Mouse (Mus musculus) embryonic facial prominence, embryonic 13.5 days (tissue): ENCODE measurements at regions not wholly inside any gene's neighbourhood (a gene's known extent, or its start where the extent isn't known, plus 50 kb on each side); places are given as distances from the start of the nearest gene placed in this dataset.

Experiments
- ATAC-seq: fragments of 200-750 bp; cut with Nextera tagmentation; 2 replicates; pipeline ENCODE4 v1.8.0; 2017; ENCODE audit warnings: low read depth; ENCODE audit not compliant: insufficient number of reproducible peaks, insufficient read depth, low FRiP score, low TSS enrichment
- H3K27ac ChIP-seq: fragments of 300-500 bp; sonication (generic); 2 replicates; pipeline ENCODE4 v1.5.1; 2015; ENCODE audit warnings: moderate library complexity, mild to moderate bottlenecking, inconsistent platforms
- H3K27me3 ChIP-seq: fragments of 300-500 bp; sonication (generic); 2 replicates; pipeline ENCODE4 v1.6.1; 2015; ENCODE audit warnings: mild to moderate bottlenecking, inconsistent platforms
- H3K36me3 ChIP-seq: fragments of 300-500 bp; sonication (generic); 2 replicates; pipeline ENCODE4 v1.6.1; 2015; ENCODE audit warnings: mild to moderate bottlenecking, inconsistent platforms
- H3K4me1 ChIP-seq: fragments of 300-500 bp; sonication (generic); 2 replicates; pipeline ENCODE4 v1.6.1; 2015; ENCODE audit warnings: inconsistent platforms
- H3K4me2 ChIP-seq: fragments of 300-500 bp; sonication (generic); 2 replicates; pipeline ENCODE4 v1.6.1; 2015; ENCODE audit warnings: moderate library complexity, mild to moderate bottlenecking, inconsistent platforms
- H3K4me3 ChIP-seq: fragments of 300-500 bp; sonication (generic); 2 replicates; pipeline ENCODE4 v1.5.1; 2015; ENCODE audit warnings: mild to moderate bottlenecking, inconsistent platforms
- H3K9ac ChIP-seq: fragments of 300-500 bp; sonication (generic); 2 replicates; pipeline ENCODE4 v1.6.1; 2015; ENCODE audit warnings: mild to moderate bottlenecking, inconsistent platforms
- H3K9me3 ChIP-seq: fragments of 300-500 bp; sonication (generic); 2 replicates; pipeline ENCODE4 v1.6.1; 2016; ENCODE audit warnings: inconsistent platforms
- WGBS: fragments of 180-500 bp; shearing (Covaris S2); methylation state at CpG from one replicate; pipeline ENCODE4 v1.1.7; 2015; ENCODE audit warnings: mixed read lengths; 5-methylcytosine and 5-hydroxymethylcytosine counted together

DNA sequence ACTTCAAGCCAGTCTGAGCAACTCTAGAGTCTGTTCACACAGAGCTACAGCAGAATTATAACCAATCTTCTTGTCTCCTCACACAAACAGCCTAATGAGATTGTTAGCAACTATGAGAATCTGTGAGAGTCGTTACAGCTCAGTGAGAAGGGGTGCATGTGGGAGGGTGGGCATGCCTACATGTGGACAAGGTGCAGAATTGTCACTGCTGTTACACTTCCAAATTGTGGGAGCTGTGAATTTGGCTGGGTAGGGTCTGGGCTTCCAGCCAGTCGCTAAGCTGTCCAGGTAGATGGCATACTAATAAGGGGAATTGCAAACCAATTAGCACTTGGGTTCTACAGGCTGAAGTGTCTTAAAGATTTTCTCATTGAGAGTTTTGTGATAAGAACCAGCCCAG lies 762.1 kb downstream of the Gm826 start:
- H3K27ac ChIP-seq = no peak overlapping the region
- no peak overlapping the region for H3K4me3 ChIP-seq
- H3K4me1 ChIP-seq = peaks cover 2% of the 10 kb centered on the region; the same call in 1 of the 2 replicates
- WGBS = 85% methylated on average over 2 of the region's 2 CpGs
- no peak for ATAC-seq
- no peak overlapping the region for H3K9ac ChIP-seq
- H3K36me3 ChIP-seq = no peaks in the 10 kb centered on the region
- H3K4me2 ChIP-seq = no peak overlapping the region
- H3K27me3 ChIP-seq = no peaks in the 10 kb centered on the region
- H3K9me3 ChIP-seq = no peaks in the 10 kb centered on the region

DNA sequence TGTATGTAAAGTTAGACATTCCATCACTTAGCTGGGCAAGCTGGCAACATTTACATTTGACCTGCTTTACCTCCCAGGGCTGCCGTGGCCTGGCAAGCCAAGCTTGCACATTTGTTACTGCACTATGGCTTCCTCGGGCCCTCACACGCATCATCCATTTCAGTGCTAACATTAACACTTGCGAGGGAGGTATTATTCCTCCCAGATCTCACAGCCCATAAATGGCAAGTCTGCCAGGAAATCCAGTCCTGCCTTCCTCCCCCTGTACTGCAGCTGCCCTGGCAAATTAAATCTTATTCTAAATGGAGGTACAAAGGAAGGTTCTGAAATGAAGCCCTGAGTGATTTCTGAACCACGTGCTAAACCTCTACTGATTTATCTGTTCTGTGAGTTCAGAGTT lies 758.7 kb downstream of the Gm826 start:
- Histone ChIP-seq H3K27ac (no peak overlapping the region), H3K4me3 (no peak overlapping the region), H3K4me2 (no peak overlapping the region), H3K27me3 (no peaks in the 10 kb centered on the region), H3K9ac (no peak overlapping the region), H3K36me3 (no peaks in the 10 kb centered on the region), H3K9me3 (no peaks in the 10 kb centered on the region), H3K4me1 (peaks cover 4% of the 10 kb centered on the region; the same call in 1 of the 2 replicates)
- no peak for ATAC-seq
- WGBS = 75% methylated on average over 5 of the region's 5 CpGs

DNA sequence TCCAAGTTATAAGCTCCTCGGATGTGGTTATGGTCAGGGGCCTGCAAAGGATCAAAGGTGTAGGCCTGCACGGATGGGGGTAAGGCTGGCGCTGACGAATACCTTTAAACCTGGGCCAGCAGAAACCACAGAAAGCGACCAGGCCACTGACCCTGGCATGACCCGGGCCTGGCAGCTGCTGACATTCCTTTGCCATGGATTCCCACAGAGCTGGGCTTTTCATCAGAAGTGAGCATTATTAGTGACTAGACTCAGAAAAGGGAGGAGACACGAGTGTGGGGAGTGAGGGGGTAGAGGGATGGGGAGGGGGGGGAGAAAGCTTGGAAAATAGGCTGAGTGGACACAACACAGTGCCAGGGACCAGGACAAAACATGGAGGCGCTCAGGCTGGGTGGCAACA lies 750.9 kb downstream of the Gm826 start:
- Histone ChIP-seq H3K9ac (no peak overlapping the region), H3K27me3 (no peaks in the 10 kb centered on the region), H3K9me3 (no peaks in the 10 kb centered on the region), H3K27ac (no peak overlapping the region), H3K4me2 (no peak overlapping the region), H3K4me1 (0 out of 2 replicates have a peak, but pooled peaks cover 3% of the 10 kb centered on the region), H3K4me3 (no peak overlapping the region), H3K36me3 (no peaks in the 10 kb centered on the region)
- WGBS = 52% methylated on average over 8 of the region's 8 CpGs
- no peak for ATAC-seq

DNA sequence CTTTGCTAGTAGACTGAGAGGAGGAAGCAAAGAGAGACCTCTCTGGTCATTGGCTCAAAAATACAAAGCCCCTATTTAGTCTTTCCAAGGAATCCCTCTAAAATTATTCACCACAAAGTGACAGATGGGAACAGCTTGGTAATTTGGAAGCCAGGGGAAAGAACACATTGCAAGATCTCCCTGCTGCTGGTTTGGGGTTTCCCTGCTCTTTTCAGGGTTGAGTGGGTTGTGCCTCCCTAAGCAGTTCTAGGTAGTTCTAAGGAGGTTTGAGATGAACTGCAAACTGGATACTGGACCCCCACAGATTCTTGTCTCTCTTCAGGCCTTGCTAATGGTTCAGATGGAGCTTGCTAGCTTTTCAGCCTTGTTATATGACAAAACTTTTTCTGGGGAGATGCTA lies 749.3 kb downstream of the Gm826 start:
- Histone ChIP-seq H3K9me3 (no peaks in the 10 kb centered on the region), H3K27me3 (no peaks in the 10 kb centered on the region), H3K4me3 (no peak overlapping the region), H3K27ac (no peak overlapping the region), H3K36me3 (no peaks in the 10 kb centered on the region), H3K4me1 (0 out of 2 replicates have a peak, but pooled peaks cover 3% of the 10 kb centered on the region), H3K9ac (no peak overlapping the region), H3K4me2 (no peak overlapping the region)
- ATAC-seq = no peak

DNA sequence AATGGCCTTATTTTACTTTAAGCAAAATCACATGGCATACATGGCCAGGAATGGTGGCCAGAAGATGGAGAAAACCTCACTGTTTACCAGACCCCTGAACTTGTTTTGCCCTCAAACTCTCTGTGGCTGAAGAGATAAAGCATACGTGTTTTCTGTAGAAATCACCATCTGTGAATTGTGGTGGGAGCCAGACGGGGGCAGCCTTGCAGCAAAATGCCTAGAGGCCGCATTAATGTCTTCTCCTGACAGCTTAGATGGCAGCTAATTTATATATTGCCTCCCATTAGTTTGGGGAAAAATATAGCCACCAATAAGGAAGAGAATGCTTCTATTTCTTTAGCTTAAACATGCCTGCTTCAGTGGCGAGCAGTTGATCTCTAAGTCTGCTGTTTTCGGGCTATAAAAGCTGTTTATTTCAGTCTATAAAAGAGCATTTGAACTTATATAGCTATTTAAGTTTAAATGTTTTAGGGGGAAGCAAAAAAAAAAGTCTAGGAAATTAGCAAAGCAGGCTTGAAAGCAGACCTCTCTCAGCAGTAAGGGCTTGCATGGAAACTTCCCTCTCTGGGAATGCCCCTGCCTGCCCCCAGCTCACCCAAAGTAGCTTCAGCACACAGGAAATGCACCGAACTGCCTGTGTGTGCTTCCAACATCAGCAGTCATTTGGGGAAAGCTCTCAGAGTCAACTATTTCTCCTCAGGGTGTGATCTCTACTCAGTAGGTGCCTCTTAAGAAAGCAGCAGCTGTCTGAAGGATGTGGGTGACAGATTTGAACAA lies 747.1 kb downstream of the Gm826 start:
- ATAC-seq = no peak
- H3K27ac ChIP-seq = no peak overlapping the region
- H3K9me3 ChIP-seq = no peaks in the 10 kb centered on the region
- no peaks in the 10 kb centered on the region for H3K27me3 ChIP-seq
- no peaks in the 10 kb centered on the region for H3K36me3 ChIP-seq
- H3K9ac ChIP-seq = no peak overlapping the region
- H3K4me3 ChIP-seq = no peak overlapping the region
- WGBS = 44% methylated on average over 6 of the region's 6 CpGs
- no peak overlapping the region for H3K4me2 ChIP-seq
- 0 out of 2 replicates have a peak, but pooled peaks cover 3% of the 10 kb centered on the region for H3K4me1 ChIP-seq

DNA sequence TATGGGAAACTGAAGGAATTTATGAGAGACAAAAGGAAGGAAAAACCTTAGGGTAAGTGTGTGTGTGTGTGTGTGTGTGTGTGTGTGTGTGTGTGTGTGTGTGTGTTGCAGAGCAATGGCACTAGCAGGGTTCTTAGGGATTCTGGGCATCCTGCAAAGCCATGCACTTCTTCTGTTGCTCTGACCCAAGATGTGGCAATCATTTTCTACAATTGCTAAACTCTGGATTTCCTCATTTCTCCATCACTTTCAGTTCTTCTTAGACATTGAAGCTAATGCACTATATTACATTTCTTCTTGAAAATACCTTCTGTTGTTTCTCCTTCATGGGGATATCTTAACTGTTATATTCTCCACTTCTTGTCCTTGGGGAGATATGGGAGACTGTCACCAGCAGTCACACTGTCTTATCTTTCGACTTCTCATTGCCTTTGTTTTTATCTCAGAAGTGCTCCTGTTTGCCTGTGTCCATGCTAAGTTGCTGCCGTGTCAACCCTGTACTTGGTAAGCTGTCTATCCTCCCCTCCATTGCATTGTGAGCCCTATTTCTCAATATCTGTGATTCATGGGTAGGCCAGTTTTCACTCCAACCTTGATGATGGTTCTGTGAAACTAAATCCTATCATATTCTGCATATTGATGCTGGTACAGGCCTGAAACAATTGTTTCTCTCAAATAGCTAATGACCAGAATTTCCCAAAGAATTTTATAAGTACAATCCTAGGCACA lies 742.4 kb downstream of the Gm826 start:
- no peaks in the 10 kb centered on the region for H3K9me3 ChIP-seq
- H3K4me3 ChIP-seq = no peak overlapping the region
- no peaks in the 10 kb centered on the region for H3K27me3 ChIP-seq
- no peak overlapping the region for H3K27ac ChIP-seq
- 0 out of 2 replicates have a peak, but pooled peaks cover under 1% of the 10 kb centered on the region for H3K4me1 ChIP-seq
- WGBS = 90% methylated on average over 2 of the region's 2 CpGs
- H3K4me2 ChIP-seq = no peak overlapping the region
- no peak overlapping the region for H3K9ac ChIP-seq
- H3K36me3 ChIP-seq = no peaks in the 10 kb centered on the region
- ATAC-seq = no peak

DNA sequence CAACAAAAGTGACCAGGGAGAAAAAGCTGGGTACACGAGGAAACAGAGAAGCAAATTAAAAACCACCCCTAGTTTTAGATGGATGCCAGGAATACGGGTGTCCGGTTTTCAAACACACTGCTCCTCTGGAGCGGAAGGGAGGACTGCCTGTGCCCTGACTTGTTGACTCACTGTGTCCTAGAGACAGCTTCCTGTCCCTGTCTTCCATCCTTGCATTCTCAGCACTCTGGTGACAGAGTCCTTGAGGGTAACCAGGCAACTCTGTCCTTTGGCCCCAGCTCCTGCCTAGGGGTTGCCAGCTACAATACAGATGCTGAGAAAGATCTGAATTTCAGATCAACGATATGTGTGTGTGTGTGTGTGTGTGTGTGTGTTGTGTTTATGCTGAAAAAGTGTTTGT lies 741.1 kb downstream of the Gm826 start:
- no peak overlapping the region for H3K4me2 ChIP-seq
- ATAC-seq = no peak

DNA sequence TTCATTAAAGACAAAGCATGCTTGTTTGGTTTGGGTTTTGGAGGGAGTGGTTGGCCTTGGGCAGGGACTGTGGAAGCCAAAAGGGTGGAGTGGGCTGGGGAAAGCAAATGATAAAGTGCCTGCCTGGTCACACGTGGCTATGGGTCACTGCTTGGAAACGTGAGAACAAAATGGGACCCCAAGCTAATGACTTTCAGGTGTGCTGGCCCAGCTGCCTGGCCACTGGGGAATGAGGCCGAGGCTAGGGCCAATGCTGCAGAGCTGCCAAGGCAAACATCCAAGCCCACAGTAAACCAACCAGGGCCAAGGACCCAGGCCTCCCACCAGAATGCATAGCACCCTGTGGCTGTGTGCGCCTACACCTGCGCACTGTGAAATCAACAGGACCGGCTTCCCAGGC lies 737.7 kb downstream of the Gm826 start:
- H3K4me1 ChIP-seq = no peaks in the 10 kb centered on the region
- H3K27me3 ChIP-seq = no peaks in the 10 kb centered on the region
- no peaks in the 10 kb centered on the region for H3K9me3 ChIP-seq
- WGBS = 46% methylated on average over 6 of the region's 6 CpGs
- no peaks in the 10 kb centered on the region for H3K36me3 ChIP-seq
- H3K4me2 ChIP-seq = no peak overlapping the region
- no peak overlapping the region for H3K27ac ChIP-seq
- H3K9ac ChIP-seq = no peak overlapping the region
- no peak overlapping the region for H3K4me3 ChIP-seq
- ATAC-seq = no peak

More for the DNA sequence above, 741.1 kb downstream of the Gm826 start:
- WGBS = 65% methylated on average over 5 of the region's 5 CpGs
- Histone ChIP-seq H3K4me3 (no peak overlapping the region), H3K36me3 (no peaks in the 10 kb centered on the region), H3K27me3 (no peaks in the 10 kb centered on the region), H3K27ac (no peak overlapping the region), H3K4me1 (no peaks in the 10 kb centered on the region), H3K9me3 (no peaks in the 10 kb centered on the region), H3K9ac (no peak overlapping the region)

DNA sequence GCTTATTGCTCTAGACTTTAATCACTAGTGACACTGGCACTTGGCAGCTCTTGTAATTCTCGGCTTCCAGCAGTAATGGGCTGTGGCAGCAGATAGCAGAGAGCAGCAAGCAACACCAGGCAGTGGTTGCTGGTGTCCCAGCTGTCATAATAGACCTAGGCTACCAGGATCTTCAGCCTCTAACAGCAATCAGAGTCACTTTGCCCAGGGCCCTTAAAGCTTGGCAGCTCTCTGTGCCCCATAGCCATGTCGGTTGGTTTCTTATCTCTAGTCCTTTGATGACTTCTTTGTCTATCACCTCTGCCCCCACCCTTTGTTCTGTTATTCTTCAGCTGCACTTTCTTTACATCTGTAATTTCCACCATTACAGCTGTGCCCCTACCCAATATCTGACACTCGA lies 735.9 kb downstream of the Gm826 start:
- no peaks in the 10 kb centered on the region for H3K27me3 ChIP-seq
- ATAC-seq = no peak
- no peaks in the 10 kb centered on the region for H3K4me1 ChIP-seq
- H3K9ac ChIP-seq = no peak overlapping the region
- H3K4me3 ChIP-seq = no peak overlapping the region
- H3K36me3 ChIP-seq = no peaks in the 10 kb centered on the region
- no peak overlapping the region for H3K27ac ChIP-seq
- H3K9me3 ChIP-seq = no peaks in the 10 kb centered on the region
- 69% methylated on average over 3 of the region's 3 CpGs for WGBS
- no peak overlapping the region for H3K4me2 ChIP-seq

DNA sequence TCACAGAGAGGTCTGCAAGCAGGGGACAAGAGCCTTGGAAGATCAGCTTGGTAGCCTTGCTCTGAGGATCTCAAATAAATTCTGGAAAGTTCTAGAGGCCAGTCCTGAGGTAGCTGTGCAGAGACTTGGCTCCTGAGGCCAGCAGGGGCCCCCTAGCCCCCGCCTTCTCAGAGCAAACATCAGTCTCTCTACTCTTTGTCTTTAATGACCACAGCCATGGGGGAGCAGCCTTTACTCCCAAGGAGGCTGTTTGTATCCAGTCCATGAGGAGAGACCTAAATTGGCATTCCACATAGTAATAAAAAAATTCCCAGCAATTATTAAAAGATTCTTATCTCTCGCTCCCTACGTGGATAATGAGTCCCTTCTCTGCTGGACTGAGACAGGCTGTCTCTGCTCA lies 726.8 kb downstream of the Gm826 start:
- 41% methylated on average over 3 of the region's 3 CpGs for whole genome bisulfite sequencing
- no peak for ATAC-seq
- Histone ChIP-seq H3K4me3 (no peak overlapping the region), H3K4me2 (no peak overlapping the region), H3K36me3 (no peaks in the 10 kb centered on the region), H3K27me3 (peaks cover 7% of the 10 kb centered on the region; the same call in 1 of the 2 replicates), H3K4me1 (peaks cover 5% of the 10 kb centered on the region; the same call in 1 of the 2 replicates), H3K9ac (no peak overlapping the region), H3K9me3 (no peaks in the 10 kb centered on the region), H3K27ac (no peak overlapping the region)

DNA sequence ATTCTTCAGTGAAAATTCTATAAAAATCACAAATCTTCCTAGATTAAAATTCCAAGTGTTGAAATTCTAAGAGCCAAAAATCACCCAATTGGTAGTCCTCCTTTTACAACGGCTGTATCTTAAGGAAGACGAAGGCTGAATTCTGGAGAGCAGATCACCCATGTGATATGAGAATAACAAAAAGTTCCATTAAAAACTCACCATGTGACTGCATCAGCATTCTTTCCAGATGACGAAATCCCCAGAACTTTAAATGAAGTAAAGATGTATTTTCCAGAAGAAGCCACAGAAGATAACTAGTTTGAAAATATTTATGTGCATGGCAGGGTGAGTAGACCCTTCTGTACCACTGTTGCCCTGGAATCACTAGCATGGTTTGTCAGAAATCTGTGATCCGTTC lies 723.5 kb downstream of the Gm826 start:
- H3K4me1 ChIP-seq = peaks cover 5% of the 10 kb centered on the region; the same call in 1 of the 2 replicates
- H3K9me3 ChIP-seq = no peaks in the 10 kb centered on the region
- ATAC-seq = no peak
- WGBS = 43% methylated on average over 4 of the region's 4 CpGs
- peaks cover 7% of the 10 kb centered on the region; the same call in 1 of the 2 replicates for H3K27me3 ChIP-seq
- H3K9ac ChIP-seq = no peak overlapping the region
- H3K36me3 ChIP-seq = no peaks in the 10 kb centered on the region
- no peak overlapping the region for H3K4me2 ChIP-seq
- H3K4me3 ChIP-seq = no peak overlapping the region
- no peak overlapping the region for H3K27ac ChIP-seq

DNA sequence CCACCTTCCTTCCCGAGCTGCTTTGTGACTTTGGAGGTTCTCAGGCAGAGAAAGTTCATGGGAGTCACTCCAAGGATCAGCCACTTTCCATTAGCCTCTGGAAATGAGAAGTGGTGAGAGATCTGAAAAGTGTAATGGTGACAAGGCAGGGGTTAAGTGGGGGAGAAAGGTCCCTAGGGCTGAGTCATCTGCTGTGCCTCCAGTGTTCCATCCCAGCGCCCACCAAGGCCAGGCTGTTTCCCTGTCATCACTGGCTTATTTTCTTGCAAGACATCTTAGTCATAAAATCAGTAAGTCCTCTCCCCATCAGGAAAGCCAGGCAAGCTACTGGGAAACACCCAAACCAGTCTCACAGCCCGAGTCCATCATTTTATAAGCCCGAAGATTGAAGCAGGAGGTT lies 717.3 kb downstream of the Gm826 start:
- WGBS = 45% methylated on average over 4 of the region's 4 CpGs
- no peak for ATAC-seq
- no peak overlapping the region for H3K27ac ChIP-seq
- no peak overlapping the region for H3K9ac ChIP-seq
- H3K4me1 ChIP-seq = no peaks in the 10 kb centered on the region
- no peaks in the 10 kb centered on the region for H3K36me3 ChIP-seq
- H3K9me3 ChIP-seq = no peaks in the 10 kb centered on the region
- no peak overlapping the region for H3K4me3 ChIP-seq
- H3K4me2 ChIP-seq = no peak overlapping the region
- H3K27me3 ChIP-seq = no peaks in the 10 kb centered on the region
